Mouse (Mus musculus): Measurements from ENCODE around the gene Kif9. TPM values are rescaled to one million over a fixed set of nuclear protein-coding genes. Genes with fewer than 3 reads are reported as not detected.

The Kif9 gene
- polyA plus RNA-seq, 1 experiment from 2014 or later: 1.2 TPM

GRCm38 (mm10) chr9:110462321-110462720 is 14.4 kb upstream of the Kif9 start:
- Histone ChIP-seq H3K4me1 (replicated peaks; ENCODE audit: insufficient read depth, low read length) (no peaks in the 10 kb centered on the region), H3K4me2 (ENCODE audit: low read length) (no peak overlapping the region), H3K9me3 (replicated peaks; ENCODE audit: low read length) (no peaks in the 10 kb centered on the region), H3K27me3 (ENCODE audit: insufficient read depth, low read length) (no peaks in the 10 kb centered on the region), H3K9ac (ENCODE audit: low read depth, low read length) (no peak overlapping the region), H3K36me3 (ENCODE audit: insufficient read depth, low read length) (no peaks in the 10 kb centered on the region), H3K27ac (no peak overlapping the region), H3K4me3 (replicated peaks; ENCODE audit: low read depth, low read length) (no peak overlapping the region)
- no peak for TF ChIP-seq CTCF (IDR thresholded peaks at IDR 0.05; ENCODE audit: low read depth)
- DNase-seq (ENCODE audit: low spot score): no peak
- no peak for ATAC-seq (replicated peaks; ENCODE audit: low FRiP score, low read depth)
- WGBS: 83% methylated on average over 7 of the region's 7 CpGs

GRCm38 (mm10) chr9:110463983-110464591 is 12.7 kb upstream of the Kif9 start:
- Histone ChIP-seq H3K36me3 (ENCODE audit: insufficient read depth, low read length) (no peaks in the 10 kb centered on the region), H3K27me3 (ENCODE audit: insufficient read depth, low read length) (no peaks in the 10 kb centered on the region), H3K4me2 (ENCODE audit: low read length) (no peak overlapping the region), H3K4me3 (replicated peaks; ENCODE audit: low read depth, low read length) (no peak overlapping the region), H3K27ac (no peak overlapping the region), H3K4me1 (replicated peaks; ENCODE audit: insufficient read depth, low read length) (no peaks in the 10 kb centered on the region), H3K9ac (ENCODE audit: low read depth, low read length) (no peak overlapping the region), H3K9me3 (replicated peaks; ENCODE audit: low read length) (no peaks in the 10 kb centered on the region)
- 93% methylated on average over 6 of the region's 6 CpGs for WGBS
- TF ChIP-seq CTCF (IDR thresholded peaks at IDR 0.05; ENCODE audit: low read depth): no peak
- no peak for ATAC-seq (replicated peaks; ENCODE audit: low FRiP score, low read depth)
- no peak for DNase-seq (ENCODE audit: low spot score)

GRCm38 (mm10) chr9:110465336-110465735 is 11.4 kb upstream of the Kif9 start:
- ATAC-seq (replicated peaks; ENCODE audit: low FRiP score, low read depth) (no peak), DNase-seq (ENCODE audit: low spot score) (no peak)
- Histone ChIP-seq H3K4me3 (replicated peaks; ENCODE audit: low read depth, low read length) (no peak overlapping the region), H3K9ac (ENCODE audit: low read depth, low read length) (no peak overlapping the region), H3K9me3 (replicated peaks; ENCODE audit: low read length) (no peaks in the 10 kb centered on the region), H3K27ac (no peak overlapping the region), H3K27me3 (ENCODE audit: insufficient read depth, low read length) (no peaks in the 10 kb centered on the region), H3K4me1 (replicated peaks; ENCODE audit: insufficient read depth, low read length) (no peaks in the 10 kb centered on the region), H3K4me2 (ENCODE audit: low read length) (no peak overlapping the region), H3K36me3 (ENCODE audit: insufficient read depth, low read length) (no peaks in the 10 kb centered on the region)
- no peak for TF ChIP-seq CTCF (IDR thresholded peaks at IDR 0.05; ENCODE audit: low read depth)
- WGBS: 89% methylated on average over 6 of the region's 6 CpGs

- DNase-seq (ENCODE audit: low spot score) (no peak), ATAC-seq (replicated peaks; ENCODE audit: low FRiP score, low read depth) (no peak)
Observed at GRCm38 (mm10) chr9:110466179-110466578, 10.6 kb upstream of the Kif9 start.

GRCm38 (mm10) chr9:110477951-110478350 is 1.2 kb downstream of the Kif9 start:
- ATAC-seq (replicated peaks; ENCODE audit: low FRiP score, low read depth): no peak
- no peak overlapping the region for H3K27ac ChIP-seq
- TF ChIP-seq CTCF (IDR thresholded peaks at IDR 0.05; ENCODE audit: low read depth): no peak
- H3K9me3 ChIP-seq (replicated peaks; ENCODE audit: low read length): no peaks in the 10 kb centered on the region
- 51% methylated on average over 11 of the region's 11 CpGs for WGBS
- peaks cover 6% of the 10 kb centered on the region; the same call in 1 of the 2 replicates for H3K4me1 ChIP-seq (replicated peaks; ENCODE audit: insufficient read depth, low read length)
- no peak overlapping the region for H3K9ac ChIP-seq (ENCODE audit: low read depth, low read length)
- no peak overlapping the region for H3K4me2 ChIP-seq (ENCODE audit: low read length)
- H3K27me3 ChIP-seq (ENCODE audit: insufficient read depth, low read length): no peaks in the 10 kb centered on the region
- DNase-seq (ENCODE audit: low spot score): no peak
- no peak overlapping the region for H3K4me3 ChIP-seq (replicated peaks; ENCODE audit: low read depth, low read length)
- H3K36me3 ChIP-seq (ENCODE audit: insufficient read depth, low read length): no peaks in the 10 kb centered on the region

More at GRCm38 (mm10) chr9:110466179-110466578, 10.6 kb upstream of the Kif9 start:
- peak; percentile 43; the same call in 1 of the 2 replicates for TF ChIP-seq CTCF (IDR thresholded peaks at IDR 0.05; ENCODE audit: low read depth)
- Histone ChIP-seq H3K4me3 (replicated peaks; ENCODE audit: low read depth, low read length) (no peak overlapping the region), H3K4me2 (ENCODE audit: low read length) (no peak overlapping the region), H3K9ac (ENCODE audit: low read depth, low read length) (no peak overlapping the region), H3K27ac (no peak overlapping the region), H3K9me3 (replicated peaks; ENCODE audit: low read length) (no peaks in the 10 kb centered on the region), H3K36me3 (ENCODE audit: insufficient read depth, low read length) (no peaks in the 10 kb centered on the region), H3K27me3 (ENCODE audit: insufficient read depth, low read length) (no peaks in the 10 kb centered on the region), H3K4me1 (replicated peaks; ENCODE audit: insufficient read depth, low read length) (no peaks in the 10 kb centered on the region)
- 85% methylated on average over 3 of the region's 3 CpGs for WGBS

GRCm38 (mm10) chr9:110478639-110479038 is 1.9 kb downstream of the Kif9 start:
- Histone ChIP-seq H3K4me1 (replicated peaks; ENCODE audit: insufficient read depth, low read length) (peaks cover 6% of the 10 kb centered on the region; the same call in 1 of the 2 replicates), H3K36me3 (ENCODE audit: insufficient read depth, low read length) (no peaks in the 10 kb centered on the region), H3K4me3 (replicated peaks; ENCODE audit: low read depth, low read length) (no peak overlapping the region), H3K27me3 (ENCODE audit: insufficient read depth, low read length) (no peaks in the 10 kb centered on the region), H3K9me3 (replicated peaks; ENCODE audit: low read length) (no peaks in the 10 kb centered on the region), H3K9ac (ENCODE audit: low read depth, low read length) (no peak overlapping the region), H3K27ac (no peak overlapping the region), H3K4me2 (ENCODE audit: low read length) (no peak overlapping the region)
- no peak for ATAC-seq (replicated peaks; ENCODE audit: low FRiP score, low read depth)
- TF ChIP-seq CTCF (IDR thresholded peaks at IDR 0.05; ENCODE audit: low read depth): no peak
- no peak for DNase-seq (ENCODE audit: low spot score)
- WGBS: 75% methylated on average over 4 of the region's 4 CpGs

GRCm38 (mm10) chr9:110488841-110489240 is 12.1 kb downstream of the Kif9 start:
- no peak for ATAC-seq (replicated peaks; ENCODE audit: low FRiP score, low read depth)
- H3K27ac ChIP-seq: no peak overlapping the region
- no peaks in the 10 kb centered on the region for H3K4me1 ChIP-seq (replicated peaks; ENCODE audit: insufficient read depth, low read length)
- no peak overlapping the region for H3K4me3 ChIP-seq (replicated peaks; ENCODE audit: low read depth, low read length)
- H3K36me3 ChIP-seq (ENCODE audit: insufficient read depth, low read length): no peaks in the 10 kb centered on the region
- whole genome bisulfite sequencing: 53% methylated on average over 4 of the region's 4 CpGs
- H3K27me3 ChIP-seq (ENCODE audit: insufficient read depth, low read length): no peaks in the 10 kb centered on the region
- H3K9me3 ChIP-seq (replicated peaks; ENCODE audit: low read length): 0 out of 2 replicates have a peak, but pooled peaks cover 5% of the 10 kb centered on the region
- no peak overlapping the region for H3K9ac ChIP-seq (ENCODE audit: low read depth, low read length)
- TF ChIP-seq CTCF (IDR thresholded peaks at IDR 0.05; ENCODE audit: low read depth): no peak
- DNase-seq (ENCODE audit: low spot score): no peak
- no peak overlapping the region for H3K4me2 ChIP-seq (ENCODE audit: low read length)
